Mouse (Mus musculus): ENCODE data around the gene Plxnc1. TPM values are rescaled to one million over a fixed set of nuclear protein-coding genes. Genes with fewer than 3 reads are reported as not detected.
A peak's percentile ranks its signal among the peaks of the same experiment; 100 is the strongest.

The Plxnc1 gene
- total and polyA plus RNA-seq, 2 experiments from 2014 or later: 12.9 to 78.5 TPM

GRCm38 (mm10) chr10:94798128-94798527 lies 146.5 kb downstream of the Plxnc1 start:
- no peak for TF ChIP-seq CTCF (IDR thresholded peaks at IDR 0.05)
- Histone ChIP-seq H3K36me3 (ENCODE audit: insufficient read depth, low read length) (peaks cover 36% of the 10 kb centered on the region), H3K9ac (replicated peaks; ENCODE audit: low read length, poor library complexity, severe bottlenecking) (no peak overlapping the region), H3K4me3 (ENCODE audit: low read depth, low read length) (no peak overlapping the region), H3K4me1 (ENCODE audit: insufficient read depth, low read length) (no peaks in the 10 kb centered on the region), H3K9me3 (ENCODE audit: low read length) (no peaks in the 10 kb centered on the region), H3K27ac (ENCODE audit: low read depth, low read length) (no peak overlapping the region), H3K27me3 (ENCODE audit: insufficient read depth, low read length) (no peaks in the 10 kb centered on the region), H3K4me2 (ENCODE audit: low read depth, low read length, poor library complexity, severe bottlenecking) (no peak overlapping the region)
- no peak for ATAC-seq (ENCODE audit: low FRiP score)
- WGBS: 88% methylated on average over 5 of the region's 5 CpGs
- DNase-seq (ENCODE audit: low spot score): no peak

GRCm38 (mm10) chr10:94794666-94795244 lies 149.9 kb downstream of the Plxnc1 start:
- ATAC-seq (ENCODE audit: low FRiP score): no peak
- Histone ChIP-seq H3K27ac (ENCODE audit: low read depth, low read length) (no peak overlapping the region), H3K9ac (replicated peaks; ENCODE audit: low read length, poor library complexity, severe bottlenecking) (no peak overlapping the region), H3K9me3 (ENCODE audit: low read length) (no peaks in the 10 kb centered on the region), H3K27me3 (ENCODE audit: insufficient read depth, low read length) (no peaks in the 10 kb centered on the region), H3K4me1 (ENCODE audit: insufficient read depth, low read length) (no peaks in the 10 kb centered on the region), H3K36me3 (ENCODE audit: insufficient read depth, low read length) (peaks cover 36% of the 10 kb centered on the region), H3K4me2 (ENCODE audit: low read depth, low read length, poor library complexity, severe bottlenecking) (no peak overlapping the region), H3K4me3 (ENCODE audit: low read depth, low read length) (no peak overlapping the region)
- TF ChIP-seq CTCF (IDR thresholded peaks at IDR 0.05): no peak
- WGBS: 88% methylated on average over 5 of the region's 5 CpGs
- DNase-seq (ENCODE audit: low spot score): no peak

- H3K4me1 ChIP-seq (ENCODE audit: insufficient read depth, low read length): no peaks in the 10 kb centered on the region
- ATAC-seq (ENCODE audit: low FRiP score) (no peak), DNase-seq (ENCODE audit: low spot score) (no peak)
- no peak overlapping the region for H3K4me2 ChIP-seq (ENCODE audit: low read depth, low read length, poor library complexity, severe bottlenecking)
- peaks cover 33% of the 10 kb centered on the region for H3K36me3 ChIP-seq (ENCODE audit: insufficient read depth, low read length)
- H3K9me3 ChIP-seq (ENCODE audit: low read length): no peaks in the 10 kb centered on the region
- H3K9ac ChIP-seq (replicated peaks; ENCODE audit: low read length, poor library complexity, severe bottlenecking): no peak overlapping the region
- TF ChIP-seq CTCF (IDR thresholded peaks at IDR 0.05): no peak
- 96% methylated on average over 3 of the region's 3 CpGs for WGBS
- H3K27me3 ChIP-seq (ENCODE audit: insufficient read depth, low read length): no peaks in the 10 kb centered on the region
- no peak overlapping the region for H3K4me3 ChIP-seq (ENCODE audit: low read depth, low read length)
- H3K27ac ChIP-seq (ENCODE audit: low read depth, low read length): no peak overlapping the region
Measured at GRCm38 (mm10) chr10:94793914-94794313, 150.7 kb downstream of the Plxnc1 start.

GRCm38 (mm10) chr10:94789205-94789604 lies 155.4 kb downstream of the Plxnc1 start:
- Histone ChIP-seq H3K36me3 (ENCODE audit: insufficient read depth, low read length) (peaks cover 15% of the 10 kb centered on the region), H3K9ac (replicated peaks; ENCODE audit: low read length, poor library complexity, severe bottlenecking) (no peak overlapping the region), H3K9me3 (ENCODE audit: low read length) (no peaks in the 10 kb centered on the region), H3K4me2 (ENCODE audit: low read depth, low read length, poor library complexity, severe bottlenecking) (no peak overlapping the region), H3K27ac (ENCODE audit: low read depth, low read length) (no peak overlapping the region), H3K4me3 (ENCODE audit: low read depth, low read length) (no peak overlapping the region), H3K27me3 (ENCODE audit: insufficient read depth, low read length) (no peaks in the 10 kb centered on the region), H3K4me1 (ENCODE audit: insufficient read depth, low read length) (no peaks in the 10 kb centered on the region)
- DNase-seq (ENCODE audit: low spot score) (peak; percentile 4), ATAC-seq (ENCODE audit: low FRiP score) (no peak)
- no peak for TF ChIP-seq CTCF (IDR thresholded peaks at IDR 0.05)
- 66% methylated on average over 3 of the region's 3 CpGs for WGBS

- H3K36me3 ChIP-seq (ENCODE audit: insufficient read depth, low read length): no peaks in the 10 kb centered on the region
- WGBS: 80% methylated on average over 3 of the region's 3 CpGs
Measured at GRCm38 (mm10) chr10:94780618-94781262, 163.9 kb downstream of the Plxnc1 start.

GRCm38 (mm10) chr10:94779319-94779718 lies 165.3 kb downstream of the Plxnc1 start:
- no peaks in the 10 kb centered on the region for H3K4me1 ChIP-seq (ENCODE audit: insufficient read depth, low read length)
- ATAC-seq (ENCODE audit: low FRiP score): no peak
- no peak overlapping the region for H3K4me3 ChIP-seq (ENCODE audit: low read depth, low read length)
- 97% methylated on average over 4 of the region's 4 CpGs for WGBS
- TF ChIP-seq CTCF (IDR thresholded peaks at IDR 0.05): no peak
- no peaks in the 10 kb centered on the region for H3K36me3 ChIP-seq (ENCODE audit: insufficient read depth, low read length)
- no peak overlapping the region for H3K4me2 ChIP-seq (ENCODE audit: low read depth, low read length, poor library complexity, severe bottlenecking)
- no peaks in the 10 kb centered on the region for H3K27me3 ChIP-seq (ENCODE audit: insufficient read depth, low read length)
- no peak overlapping the region for H3K9ac ChIP-seq (replicated peaks; ENCODE audit: low read length, poor library complexity, severe bottlenecking)
- no peaks in the 10 kb centered on the region for H3K9me3 ChIP-seq (ENCODE audit: low read length)
- no peak for DNase-seq (ENCODE audit: low spot score)
- H3K27ac ChIP-seq (ENCODE audit: low read depth, low read length): no peak overlapping the region

More at GRCm38 (mm10) chr10:94780618-94781262, 163.9 kb downstream of the Plxnc1 start:
- Histone ChIP-seq H3K27ac (ENCODE audit: low read depth, low read length) (no peak overlapping the region), H3K27me3 (ENCODE audit: insufficient read depth, low read length) (no peaks in the 10 kb centered on the region), H3K4me2 (ENCODE audit: low read depth, low read length, poor library complexity, severe bottlenecking) (no peak overlapping the region), H3K4me3 (ENCODE audit: low read depth, low read length) (no peak overlapping the region), H3K4me1 (ENCODE audit: insufficient read depth, low read length) (no peaks in the 10 kb centered on the region), H3K9me3 (ENCODE audit: low read length) (no peaks in the 10 kb centered on the region), H3K9ac (replicated peaks; ENCODE audit: low read length, poor library complexity, severe bottlenecking) (no peak overlapping the region)
- no peak for TF ChIP-seq CTCF (IDR thresholded peaks at IDR 0.05)
- ATAC-seq (ENCODE audit: low FRiP score) (no peak), DNase-seq (ENCODE audit: low spot score) (no peak)

All from midbrain, postnatal 0 days (tissue).